Mouse (Mus musculus): ENCODE results near the gene Slco2a1. TPM values are rescaled to one million over a fixed set of nuclear protein-coding genes. Genes with fewer than 3 reads are reported as not detected.
A peak's percentile ranks its signal among the peaks of the same experiment; 100 is the strongest.
"Not testable (repeated sequence)": the region's sequence is repeated elsewhere in the genome, so short reads cannot be mapped to it uniquely, and the experiment has no call there.

Gene Slco2a1
- polyA plus RNA-seq, 1 experiment from 2014 or later: 4.3 TPM

- WGBS: 84% methylated on average over 16 of the region's 16 CpGs
- Histone ChIP-seq H3K27ac (ENCODE audit: low read length) (no peak overlapping the region), H3K9ac (ENCODE audit: low read depth, low read length) (no peak overlapping the region), H3K4me3 (ENCODE audit: low read depth, low read length) (no peak overlapping the region), H3K4me1 (ENCODE audit: control insufficient read depth, insufficient read depth, low read length) (peaks cover 2% of the 10 kb centered on the region; the same call in 1 of the 2 replicates), H3K9me3 (replicated peaks; ENCODE audit: control insufficient read depth, low read length, poor library complexity, severe bottlenecking) (no peaks in the 10 kb centered on the region), H3K4me2 (ENCODE audit: low read length) (no peak overlapping the region), H3K36me3 (ENCODE audit: control insufficient read depth, insufficient read depth, low read length) (no peaks in the 10 kb centered on the region), H3K27me3 (ENCODE audit: control insufficient read depth, insufficient read depth, low read depth, low read length) (no peaks in the 10 kb centered on the region)
- no peak for ATAC-seq
These were observed 102.7 kb downstream of the Slco2a1 start for GRCm38 (mm10) chr9:103091039-103091883.

- Histone ChIP-seq H3K4me3 (ENCODE audit: low read depth, low read length) (peak overlapping the region; percentile 48), H3K4me2 (ENCODE audit: low read length) (peak overlapping the region; percentile 79), H3K9me3 (replicated peaks; ENCODE audit: control insufficient read depth, low read length, poor library complexity, severe bottlenecking) (no peaks in the 10 kb centered on the region), H3K36me3 (ENCODE audit: control insufficient read depth, insufficient read depth, low read length) (no peaks in the 10 kb centered on the region), H3K27me3 (ENCODE audit: control insufficient read depth, insufficient read depth, low read depth, low read length) (no peaks in the 10 kb centered on the region), H3K4me1 (ENCODE audit: control insufficient read depth, insufficient read depth, low read length) (peaks cover 2% of the 10 kb centered on the region; the same call in 1 of the 2 replicates), H3K27ac (ENCODE audit: low read length) (peak overlapping the region; percentile 38; the same call in 1 of the 2 replicates), H3K9ac (ENCODE audit: low read depth, low read length) (peak overlapping the region; percentile 79)
- ATAC-seq: peak; percentile 91
- under 1% methylated on average over 19 of the region's 19 CpGs for WGBS
These were observed 103.7 kb downstream of the Slco2a1 start for GRCm38 (mm10) chr9:103092248-103092647.

GRCm38 (mm10) chr9:103093681-103094080 is 105.2 kb downstream of the Slco2a1 start:
- Histone ChIP-seq H3K4me2 (ENCODE audit: low read length) (no peak overlapping the region), H3K27ac (ENCODE audit: low read length) (no peak overlapping the region)
- 83% methylated on average over 3 of the region's 3 CpGs for WGBS

GRCm38 (mm10) chr9:103108341-103108798 is 119.9 kb downstream of the Slco2a1 start:
- not testable (repeated sequence) for H3K27ac ChIP-seq (ENCODE audit: low read length); H3K27me3 ChIP-seq (ENCODE audit: control insufficient read depth, insufficient read depth, low read depth, low read length); H3K9me3 ChIP-seq (replicated peaks; ENCODE audit: control insufficient read depth, low read length, poor library complexity, severe bottlenecking); H3K36me3 ChIP-seq (ENCODE audit: control insufficient read depth, insufficient read depth, low read length)
- ATAC-seq: peak; percentile 53
- peaks cover 16% of the 10 kb centered on the region for H3K4me1 ChIP-seq (ENCODE audit: control insufficient read depth, insufficient read depth, low read length)
- 0 out of 2 replicates have a peak overlapping the region, but pooled peaks have one; percentile 23 for H3K9ac ChIP-seq (ENCODE audit: low read depth, low read length)
- H3K4me3 ChIP-seq (ENCODE audit: low read depth, low read length): peak overlapping the region; percentile 37
- 11% methylated on average over 7 of the region's 14 CpGs for WGBS
- H3K4me2 ChIP-seq (ENCODE audit: low read length): peak overlapping the region; percentile 46

More at GRCm38 (mm10) chr9:103093681-103094080, 105.2 kb downstream of the Slco2a1 start:
- H3K36me3 ChIP-seq (ENCODE audit: control insufficient read depth, insufficient read depth, low read length): no peaks in the 10 kb centered on the region
- H3K9ac ChIP-seq (ENCODE audit: low read depth, low read length): no peak overlapping the region
- H3K9me3 ChIP-seq (replicated peaks; ENCODE audit: control insufficient read depth, low read length, poor library complexity, severe bottlenecking): no peaks in the 10 kb centered on the region
- H3K4me1 ChIP-seq (ENCODE audit: control insufficient read depth, insufficient read depth, low read length): peaks cover 2% of the 10 kb centered on the region; the same call in 1 of the 2 replicates
- ATAC-seq: no peak
- H3K27me3 ChIP-seq (ENCODE audit: control insufficient read depth, insufficient read depth, low read depth, low read length): no peaks in the 10 kb centered on the region
- no peak overlapping the region for H3K4me3 ChIP-seq (ENCODE audit: low read depth, low read length)

- WGBS: 41% methylated on average over 18 of the region's 18 CpGs
- peak overlapping the region; percentile 30 for H3K4me3 ChIP-seq (ENCODE audit: low read depth, low read length)
- H3K27ac ChIP-seq (ENCODE audit: low read length): 0 out of 2 replicates have a peak overlapping the region, but pooled peaks have one; percentile 9
- H3K4me1 ChIP-seq (ENCODE audit: control insufficient read depth, insufficient read depth, low read length): peaks cover 23% of the 10 kb centered on the region
- no peak for ATAC-seq
- H3K4me2 ChIP-seq (ENCODE audit: low read length): peak overlapping the region; percentile 59
- no peaks in the 10 kb centered on the region for H3K27me3 ChIP-seq (ENCODE audit: control insufficient read depth, insufficient read depth, low read depth, low read length)
- no peaks in the 10 kb centered on the region for H3K9me3 ChIP-seq (replicated peaks; ENCODE audit: control insufficient read depth, low read length, poor library complexity, severe bottlenecking)
- H3K36me3 ChIP-seq (ENCODE audit: control insufficient read depth, insufficient read depth, low read length): no peaks in the 10 kb centered on the region
- H3K9ac ChIP-seq (ENCODE audit: low read depth, low read length): peak overlapping the region; percentile 37
These were observed 120.6 kb downstream of the Slco2a1 start for GRCm38 (mm10) chr9:103108943-103109670.

- Histone ChIP-seq H3K36me3 (ENCODE audit: control insufficient read depth, insufficient read depth, low read length) (no peaks in the 10 kb centered on the region), H3K27ac (ENCODE audit: low read length) (no peak overlapping the region), H3K4me3 (ENCODE audit: low read depth, low read length) (no peak overlapping the region), H3K9ac (ENCODE audit: low read depth, low read length) (no peak overlapping the region), H3K9me3 (replicated peaks; ENCODE audit: control insufficient read depth, low read length, poor library complexity, severe bottlenecking) (no peaks in the 10 kb centered on the region), H3K27me3 (ENCODE audit: control insufficient read depth, insufficient read depth, low read depth, low read length) (no peaks in the 10 kb centered on the region), H3K4me1 (ENCODE audit: control insufficient read depth, insufficient read depth, low read length) (peaks cover 31% of the 10 kb centered on the region), H3K4me2 (ENCODE audit: low read length) (no peak overlapping the region)
- ATAC-seq: no peak
- 77% methylated on average over 2 of the region's 2 CpGs for WGBS
These were observed 121.4 kb downstream of the Slco2a1 start for GRCm38 (mm10) chr9:103109911-103110310.

- Histone ChIP-seq H3K4me1 (ENCODE audit: control insufficient read depth, insufficient read depth, low read length) (peaks cover 36% of the 10 kb centered on the region), H3K36me3 (ENCODE audit: control insufficient read depth, insufficient read depth, low read length) (no peaks in the 10 kb centered on the region), H3K9ac (ENCODE audit: low read depth, low read length) (peak overlapping the region; percentile 97), H3K4me3 (ENCODE audit: low read depth, low read length) (peak overlapping the region; percentile 89), H3K27ac (ENCODE audit: low read length) (peak overlapping the region; percentile 95), H3K4me2 (ENCODE audit: low read length) (peak overlapping the region; percentile 76), H3K27me3 (ENCODE audit: control insufficient read depth, insufficient read depth, low read depth, low read length) (no peaks in the 10 kb centered on the region), H3K9me3 (replicated peaks; ENCODE audit: control insufficient read depth, low read length, poor library complexity, severe bottlenecking) (no peaks in the 10 kb centered on the region)
- peak; percentile 42 for ATAC-seq
- WGBS: 19% methylated on average over 18 of the region's 18 CpGs
These were observed 122.4 kb downstream of the Slco2a1 start for GRCm38 (mm10) chr9:103110727-103111501.

GRCm38 (mm10) chr9:103111621-103112470 is 123.3 kb downstream of the Slco2a1 start, which contains the start of gene Rab6b:
Gene Rab6b (plus strand): TSS chr9:103111787.
- no peaks in the 10 kb centered on the region for H3K36me3 ChIP-seq (ENCODE audit: control insufficient read depth, insufficient read depth, low read length)
- H3K9me3 ChIP-seq (replicated peaks; ENCODE audit: control insufficient read depth, low read length, poor library complexity, severe bottlenecking): no peaks in the 10 kb centered on the region
- peak within 1 kb of the TSS; percentile 95 for H3K27ac ChIP-seq (ENCODE audit: low read length)
- peak within 1 kb of the TSS; percentile 97 for H3K9ac ChIP-seq (ENCODE audit: low read depth, low read length)
- H3K4me1 ChIP-seq (ENCODE audit: control insufficient read depth, insufficient read depth, low read length): peaks cover 36% of the 10 kb centered on the region
- H3K4me2 ChIP-seq (ENCODE audit: low read length): peak within 1 kb of the TSS; percentile 76
- H3K27me3 ChIP-seq (ENCODE audit: control insufficient read depth, insufficient read depth, low read depth, low read length): no peaks in the 10 kb centered on the region
- peak within 1 kb of the TSS; percentile 89 for H3K4me3 ChIP-seq (ENCODE audit: low read depth, low read length)
- under 1% methylated on average over 57 of the region's 81 CpGs for WGBS
- ATAC-seq: peak; percentile 80

Measured in midbrain, embryonic 16.5 days (tissue).